Mouse (Mus musculus): ENCODE results near the gene Pop4.

The Pop4 gene

GRCm38 (mm10) chr7:38219526-38219925 is 51.7 kb downstream of the Pop4 start:
- no peak for DNase-seq (ENCODE audit: low read depth)

DNA sequence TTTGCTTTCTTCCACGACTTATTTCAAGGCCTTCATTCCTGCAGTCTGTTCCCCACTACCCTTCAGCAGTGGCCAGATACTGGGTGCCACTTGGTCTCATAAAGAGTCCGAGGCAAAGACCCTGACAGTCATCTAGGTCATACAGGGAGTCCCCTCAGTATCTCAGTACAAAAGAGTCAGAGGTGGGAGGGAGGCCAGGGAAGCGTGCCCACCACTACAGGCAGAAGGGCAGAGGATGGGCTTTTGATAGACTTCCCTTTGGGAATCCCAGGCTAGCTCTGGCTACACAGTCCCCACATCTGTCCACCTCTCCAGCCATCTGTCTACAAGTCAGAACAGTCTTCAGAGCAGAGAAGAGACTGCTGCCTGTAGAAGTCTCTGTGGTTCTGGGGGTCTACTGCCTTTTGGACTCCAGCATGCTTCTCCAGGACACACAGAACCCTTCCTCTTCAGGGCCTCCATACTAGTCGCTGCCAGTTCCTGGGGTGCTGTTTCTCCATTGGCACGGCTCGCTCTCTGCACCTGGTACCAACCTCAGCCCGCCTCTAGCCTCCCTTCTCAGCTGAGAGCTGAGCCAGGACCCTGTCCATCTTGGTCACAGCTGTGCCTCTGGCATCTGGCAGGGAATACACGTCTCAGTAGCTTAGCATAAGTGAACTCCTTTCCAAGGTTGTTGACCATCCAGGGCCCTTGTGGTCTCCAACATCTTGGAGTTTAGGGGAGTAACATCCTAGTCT is 52.4 kb downstream of the Pop4 start:
- DNase-seq (ENCODE audit: low read depth) = no peak

DNA sequence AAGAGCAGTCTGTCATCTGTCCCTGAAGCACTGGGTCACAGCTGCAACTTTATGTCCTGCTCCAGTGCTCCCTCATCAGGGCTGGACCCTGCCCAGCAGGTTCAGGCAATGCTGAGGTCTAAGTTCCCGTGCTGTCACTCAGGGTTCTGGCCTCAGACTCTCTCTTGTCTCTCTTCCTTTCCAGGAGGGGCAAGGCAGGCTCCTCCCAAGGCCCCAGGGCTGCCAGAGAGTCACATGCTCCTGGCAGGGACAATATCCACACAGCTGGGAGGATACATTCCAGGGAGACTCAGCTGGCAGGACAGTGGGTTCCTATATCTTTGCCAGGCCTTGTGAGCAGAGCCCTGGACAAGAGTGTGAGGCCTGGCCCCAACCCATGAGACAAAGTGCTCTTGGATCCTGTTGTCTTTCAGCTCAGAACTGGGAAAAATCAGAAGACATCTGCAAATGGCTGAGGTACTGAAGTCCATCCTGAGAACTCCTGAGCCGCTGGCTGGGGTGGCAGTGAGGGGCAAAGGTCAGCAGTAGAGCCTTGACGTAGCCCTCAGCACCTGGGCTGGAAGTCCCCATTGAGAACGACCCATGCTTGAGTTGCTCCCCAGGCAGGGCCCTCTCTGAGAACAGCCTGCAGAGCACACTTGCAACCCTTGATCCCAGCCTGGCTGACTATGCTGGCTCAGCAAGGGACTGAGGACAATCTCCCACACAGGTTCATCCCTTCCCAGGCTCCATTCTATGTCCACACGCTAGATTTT is 53.6 kb downstream of the Pop4 start:
- DNase-seq (ENCODE audit: low read depth) = no peak

GRCm38 (mm10) chr7:38215697-38216096 is 55.5 kb downstream of the Pop4 start:
- no peak for DNase-seq (ENCODE audit: low read depth)

DNA sequence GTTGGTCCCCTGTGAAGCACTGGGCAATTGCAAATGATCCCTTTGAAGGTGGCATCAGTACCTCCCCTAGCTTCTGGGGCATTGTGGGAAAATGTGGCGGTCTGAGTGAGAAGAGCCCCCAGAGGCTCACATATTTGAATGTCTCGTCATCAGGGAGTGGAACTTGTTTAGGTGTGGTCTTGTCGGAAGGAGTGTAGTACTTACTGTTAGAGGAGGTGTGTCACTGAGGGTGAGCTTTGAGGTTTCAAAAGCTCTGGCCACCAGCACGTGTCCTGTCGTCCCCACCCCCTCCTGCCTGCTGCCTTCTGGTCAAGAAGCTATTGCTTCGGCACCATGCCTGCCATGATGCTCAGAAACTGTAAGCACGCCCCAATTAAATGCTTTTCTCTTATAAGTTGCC is 55.9 kb downstream of the Pop4 start:
- DNase-seq (ENCODE audit: low read depth) = no peak

DNA sequence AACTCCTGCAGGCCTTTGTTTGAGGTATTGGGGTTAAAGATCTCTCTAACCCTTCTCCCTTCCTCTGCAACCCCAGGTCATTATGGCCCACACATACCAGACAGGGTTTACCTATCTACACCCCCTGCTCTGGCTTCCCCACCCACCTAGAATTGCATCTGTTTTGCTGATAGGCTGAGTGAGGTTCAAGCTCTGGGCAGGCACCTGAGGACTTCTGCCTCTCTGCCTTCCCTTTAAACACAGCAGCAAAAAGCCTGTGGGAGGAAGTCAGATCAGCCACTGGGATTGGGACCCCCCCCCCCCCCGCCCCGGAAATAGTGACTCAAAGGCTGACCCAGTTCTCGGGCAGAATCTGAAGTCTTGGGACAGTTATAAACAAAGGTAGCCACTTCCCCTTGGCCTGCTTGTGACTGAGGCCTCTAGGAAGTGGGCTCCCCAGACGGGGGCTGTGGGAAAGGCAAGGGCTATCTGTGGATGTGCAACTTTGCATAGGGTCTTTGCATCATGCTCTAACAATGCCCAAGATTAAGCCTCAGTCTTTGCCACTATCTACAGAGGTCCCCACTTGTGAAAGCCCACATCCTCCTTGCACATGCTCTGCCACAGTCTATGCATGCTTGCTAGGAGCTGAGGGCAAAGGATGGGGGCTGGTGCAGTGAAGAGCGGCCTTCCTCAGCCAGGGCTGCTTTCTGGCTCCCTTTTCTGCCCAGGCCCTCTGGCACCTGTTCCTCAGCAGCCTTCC is 56.6 kb downstream of the Pop4 start:
- DNase-seq (ENCODE audit: low read depth) = peak; percentile 30

- no peak for DNase-seq (ENCODE audit: low read depth)
Observed at GRCm38 (mm10) chr7:38212651-38213062, 58.6 kb downstream of the Pop4 start.
